Mouse (Mus musculus): ENCODE data around the gene Dnajc22. TPM values are rescaled to one million over a fixed set of nuclear protein-coding genes. Genes with fewer than 3 reads are reported as not detected.

Dnajc22 gene
- polyA plus RNA-seq, 1 experiment from 2014 or later, result 0.64 TPM

DNA sequence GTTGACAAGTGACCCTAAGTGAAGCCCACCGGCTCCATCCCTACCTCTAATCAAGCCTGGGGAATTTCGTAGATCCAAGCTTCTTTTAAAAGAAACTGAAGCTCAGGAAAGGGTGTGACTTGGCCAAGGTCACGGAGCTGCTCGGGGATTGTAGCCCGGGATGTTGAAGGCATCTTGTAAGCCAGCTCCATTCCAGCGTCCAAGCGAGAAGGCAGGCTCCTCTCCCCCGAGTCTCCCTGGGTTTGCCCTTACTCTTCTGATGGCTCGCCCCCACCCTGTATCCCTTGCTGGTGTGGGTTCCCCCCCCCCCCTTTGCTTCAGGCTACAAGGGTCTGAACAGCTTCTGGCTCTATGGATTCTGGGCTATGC, 5.5 kb downstream of the Dnajc22 start:
- peak overlapping the region; percentile 43 for H3K4me3 ChIP-seq (replicated peaks)
- 1% methylated on average over 9 of the region's 9 CpGs for WGBS
- no peak overlapping the region for H3K27ac ChIP-seq (replicated peaks)
- H3K36me3 ChIP-seq, result no peaks in the 10 kb centered on the region
- peak overlapping the region; percentile 74 for H3K4me2 ChIP-seq (replicated peaks)
- peaks cover 68% of the 10 kb centered on the region for H3K27me3 ChIP-seq
- H3K4me1 ChIP-seq, result peaks cover 48% of the 10 kb centered on the region
- no peak for ATAC-seq (ENCODE audit: insufficient number of reproducible peaks, low FRiP score, low TSS enrichment, low read depth)
- H3K9ac ChIP-seq, result no peak overlapping the region
- H3K9me3 ChIP-seq (replicated peaks), result no peaks in the 10 kb centered on the region

DNA sequence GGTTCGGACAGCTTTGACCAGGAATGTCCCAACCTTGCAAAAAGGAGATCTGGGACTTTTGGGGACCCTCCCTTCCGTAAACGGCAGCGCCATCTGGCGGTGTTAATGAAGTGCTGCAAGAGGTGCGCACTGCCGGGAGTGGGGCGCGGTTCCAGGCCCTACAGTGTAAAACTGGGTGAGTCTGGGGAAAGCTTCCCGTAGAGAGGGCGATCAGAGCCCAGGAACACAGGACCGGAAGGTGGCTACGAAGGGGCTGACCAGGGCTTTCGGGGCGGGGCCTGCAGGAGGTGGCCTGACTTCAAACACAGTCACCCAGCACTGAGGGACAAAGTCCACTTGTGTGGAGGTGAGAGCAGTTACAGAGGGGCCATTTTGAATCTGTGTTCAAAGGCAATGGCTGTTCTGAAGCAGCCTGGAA, 6.2 kb downstream of the Dnajc22 start:
- 1% methylated on average over 15 of the region's 15 CpGs for WGBS
- no peak for ATAC-seq (ENCODE audit: insufficient number of reproducible peaks, low FRiP score, low TSS enrichment, low read depth)
- Histone ChIP-seq H3K36me3 (no peaks in the 10 kb centered on the region), H3K4me1 (peaks cover 43% of the 10 kb centered on the region), H3K4me2 (replicated peaks) (peak overlapping the region; percentile 74), H3K27ac (replicated peaks) (no peak overlapping the region), H3K27me3 (peaks cover 62% of the 10 kb centered on the region), H3K9me3 (replicated peaks) (no peaks in the 10 kb centered on the region), H3K4me3 (replicated peaks) (peak overlapping the region; percentile 43; the same call in 1 of the 2 replicates), H3K9ac (no peak overlapping the region; the same call in 1 of the 2 replicates)

DNA sequence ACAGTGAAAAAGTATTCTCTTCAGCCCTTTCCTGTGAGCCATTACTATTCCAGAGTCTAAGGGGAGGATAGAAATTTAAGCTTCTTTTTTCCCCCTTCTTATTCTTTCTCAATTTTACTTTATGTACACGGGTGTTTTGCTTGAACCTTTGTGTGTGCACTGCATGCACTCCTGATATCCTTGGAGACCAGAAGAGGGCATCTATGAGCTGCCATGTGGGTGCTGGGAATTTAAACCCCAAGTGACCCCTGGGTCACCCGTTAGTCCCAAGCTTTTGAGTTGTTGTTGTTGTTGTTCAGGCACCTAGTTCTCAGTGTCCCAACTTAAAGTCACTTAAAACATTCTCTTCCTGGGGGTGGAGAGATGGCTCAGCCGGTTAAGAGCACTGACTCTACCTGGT, 7.0 kb downstream of the Dnajc22 start:
- H3K27ac ChIP-seq (replicated peaks), result no peak overlapping the region
- H3K4me1 ChIP-seq, result peaks cover 37% of the 10 kb centered on the region
- peaks cover 56% of the 10 kb centered on the region for H3K27me3 ChIP-seq
- no peaks in the 10 kb centered on the region for H3K9me3 ChIP-seq (replicated peaks)
- H3K4me3 ChIP-seq (replicated peaks), result no peak overlapping the region
- no peaks in the 10 kb centered on the region for H3K36me3 ChIP-seq
- 43% methylated on average over 3 of the region's 3 CpGs for WGBS
- ATAC-seq (ENCODE audit: insufficient number of reproducible peaks, low FRiP score, low TSS enrichment, low read depth), result no peak
- no peak overlapping the region for H3K9ac ChIP-seq
- H3K4me2 ChIP-seq (replicated peaks), result no peak overlapping the region

DNA sequence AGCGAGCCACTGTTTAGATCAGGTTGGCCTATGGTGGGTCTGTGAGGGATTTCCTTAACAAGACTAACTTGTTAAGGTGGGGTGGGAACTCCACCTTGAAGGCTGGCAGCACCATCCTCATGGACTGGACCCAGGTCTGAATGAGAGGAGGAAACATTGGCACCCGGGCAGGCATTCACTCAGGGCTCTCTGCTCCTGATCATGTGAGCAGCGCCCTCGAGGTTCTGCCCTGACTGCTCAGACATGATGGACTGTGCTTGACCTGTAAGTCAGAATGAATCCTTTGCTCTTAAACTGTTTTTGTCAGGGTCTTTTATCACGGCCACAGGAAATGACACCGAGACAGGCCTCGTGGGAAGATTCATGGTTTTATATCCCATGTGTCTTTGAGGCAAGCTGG, 12.3 kb downstream of the Dnajc22 start:
- peaks cover 6% of the 10 kb centered on the region for H3K27me3 ChIP-seq
- H3K9me3 ChIP-seq (replicated peaks), result no peaks in the 10 kb centered on the region
- no peak overlapping the region for H3K4me2 ChIP-seq (replicated peaks)
- no peak for ATAC-seq (ENCODE audit: insufficient number of reproducible peaks, low FRiP score, low TSS enrichment, low read depth)
- no peak overlapping the region for H3K4me3 ChIP-seq (replicated peaks)
- H3K36me3 ChIP-seq, result no peaks in the 10 kb centered on the region
- H3K27ac ChIP-seq (replicated peaks), result no peak overlapping the region
- no peak overlapping the region for H3K9ac ChIP-seq
- 64% methylated on average over 7 of the region's 7 CpGs for WGBS
- no peaks in the 10 kb centered on the region for H3K4me1 ChIP-seq

DNA sequence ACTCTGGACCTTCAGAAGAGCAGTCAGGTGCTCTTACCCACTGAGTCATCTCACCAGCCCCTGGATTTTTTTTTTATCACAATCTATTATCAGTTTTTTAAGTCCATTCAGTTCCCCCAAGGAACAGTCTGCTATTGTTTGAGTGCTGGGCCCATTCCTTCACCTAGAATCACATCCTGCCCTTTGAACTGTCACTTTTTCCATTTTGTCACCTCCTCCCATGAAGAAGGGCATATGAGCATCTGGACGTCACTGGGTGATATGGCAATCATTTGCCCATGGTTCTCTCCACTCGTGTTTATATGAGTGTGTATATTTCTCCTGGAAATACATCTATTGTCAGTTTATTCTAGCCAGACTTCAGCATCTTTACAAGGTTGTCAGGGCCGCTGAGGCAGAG, 14.9 kb downstream of the Dnajc22 start:
- no peaks in the 10 kb centered on the region for H3K27me3 ChIP-seq
- no peak for ATAC-seq (ENCODE audit: insufficient number of reproducible peaks, low FRiP score, low TSS enrichment, low read depth)
- H3K9ac ChIP-seq, result no peak overlapping the region
- WGBS, result 79% methylated on average over 3 of the region's 3 CpGs
- H3K9me3 ChIP-seq (replicated peaks), result no peaks in the 10 kb centered on the region
- H3K36me3 ChIP-seq, result no peaks in the 10 kb centered on the region
- no peak overlapping the region for H3K27ac ChIP-seq (replicated peaks)
- no peaks in the 10 kb centered on the region for H3K4me1 ChIP-seq
- H3K4me2 ChIP-seq (replicated peaks), result no peak overlapping the region
- H3K4me3 ChIP-seq (replicated peaks), result no peak overlapping the region

DNA sequence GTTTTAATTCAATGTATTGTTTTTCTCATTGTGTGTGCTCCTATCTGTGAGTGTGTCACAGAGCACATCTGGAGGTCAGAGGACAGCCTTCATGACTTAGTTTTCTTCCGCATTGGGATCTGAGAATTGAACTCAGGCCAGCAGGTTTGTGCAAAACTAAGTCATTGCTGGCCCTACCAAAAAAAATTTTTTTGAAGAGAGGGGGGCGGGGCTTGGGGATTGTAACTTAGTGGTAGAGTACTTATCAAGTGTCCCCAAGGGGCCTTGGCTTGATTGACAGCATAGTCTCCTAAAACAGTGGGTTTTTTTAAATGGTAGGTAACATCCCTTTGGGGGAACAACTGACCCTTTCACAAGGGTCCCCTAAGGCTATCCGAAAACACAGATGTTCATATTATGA, 18.2 kb downstream of the Dnajc22 start:
- H3K27ac ChIP-seq (replicated peaks), result no peak overlapping the region
- H3K36me3 ChIP-seq, result no peaks in the 10 kb centered on the region
- no peaks in the 10 kb centered on the region for H3K4me1 ChIP-seq
- ATAC-seq (ENCODE audit: insufficient number of reproducible peaks, low FRiP score, low TSS enrichment, low read depth), result no peak
- 86% methylated on average over 3 of the region's 3 CpGs for WGBS
- no peaks in the 10 kb centered on the region for H3K9me3 ChIP-seq (replicated peaks)
- H3K4me3 ChIP-seq (replicated peaks), result no peak overlapping the region
- H3K27me3 ChIP-seq, result no peaks in the 10 kb centered on the region
- no peak overlapping the region for H3K4me2 ChIP-seq (replicated peaks)
- H3K9ac ChIP-seq, result no peak overlapping the region

DNA sequence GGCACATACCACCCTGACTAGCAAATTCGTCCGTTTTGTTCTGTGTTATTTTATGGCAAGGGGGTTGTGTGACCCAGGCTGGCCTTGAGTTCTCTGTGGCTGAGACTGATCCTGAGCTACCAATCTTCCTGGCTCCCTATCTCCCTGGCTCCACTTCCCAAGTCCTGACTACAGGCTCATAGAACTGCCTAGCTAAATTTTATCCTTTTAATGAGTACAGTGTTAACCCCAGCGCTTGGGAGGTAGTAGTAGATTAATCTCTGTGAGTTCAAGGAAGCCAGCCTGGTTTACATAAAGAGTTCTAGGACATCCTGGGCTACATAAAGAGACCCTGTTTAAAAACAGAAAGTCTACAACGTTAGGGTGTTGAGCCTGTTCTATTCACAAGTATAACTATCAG, 18.8 kb downstream of the Dnajc22 start:
- no peak overlapping the region for H3K4me2 ChIP-seq (replicated peaks)
- H3K4me1 ChIP-seq, result no peaks in the 10 kb centered on the region
- no peak overlapping the region for H3K9ac ChIP-seq
- WGBS, result 49% methylated on average over 4 of the region's 4 CpGs
- no peak overlapping the region for H3K27ac ChIP-seq (replicated peaks)
- H3K36me3 ChIP-seq, result no peaks in the 10 kb centered on the region
- H3K9me3 ChIP-seq (replicated peaks), result no peaks in the 10 kb centered on the region
- no peak overlapping the region for H3K4me3 ChIP-seq (replicated peaks)
- H3K27me3 ChIP-seq, result no peaks in the 10 kb centered on the region
- ATAC-seq (ENCODE audit: insufficient number of reproducible peaks, low FRiP score, low TSS enrichment, low read depth), result no peak

DNA sequence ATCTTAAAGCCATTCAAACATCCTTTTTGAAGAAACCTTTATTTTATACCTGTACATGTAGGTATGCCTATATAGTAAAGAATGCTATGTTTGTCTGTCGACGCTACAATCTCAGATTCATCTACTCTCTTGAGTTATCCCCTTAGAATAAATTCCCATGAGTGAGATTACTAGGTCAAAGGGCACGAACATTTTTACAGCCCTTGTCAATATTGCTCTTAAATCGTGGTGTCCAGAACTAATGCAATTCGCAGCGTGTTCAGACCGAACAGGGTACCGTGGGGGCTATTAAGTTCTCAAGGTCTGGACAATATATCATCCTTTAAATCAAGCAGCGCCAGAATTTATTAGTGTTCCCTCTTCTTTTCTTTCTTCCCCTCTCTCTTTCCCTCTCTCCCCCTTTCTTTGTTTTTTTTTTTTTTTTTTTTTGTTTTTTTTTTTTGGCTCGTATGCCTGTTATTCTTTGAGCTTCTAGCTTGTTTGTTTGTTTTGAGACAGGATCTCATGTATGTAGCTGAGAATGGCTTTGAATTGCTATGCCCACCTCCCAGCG, 19.9 kb downstream of the Dnajc22 start:
- Histone ChIP-seq H3K27me3 (no peaks in the 10 kb centered on the region), H3K4me2 (replicated peaks) (0 out of 2 replicates have a peak overlapping the region, but pooled peaks have one; percentile 2), H3K9me3 (replicated peaks) (no peaks in the 10 kb centered on the region), H3K27ac (replicated peaks) (no peak overlapping the region), H3K36me3 (no peaks in the 10 kb centered on the region), H3K4me1 (no peaks in the 10 kb centered on the region), H3K9ac (no peak overlapping the region), H3K4me3 (replicated peaks) (no peak overlapping the region)
- 63% methylated on average over 11 of the region's 11 CpGs for WGBS
- no peak for ATAC-seq (ENCODE audit: insufficient number of reproducible peaks, low FRiP score, low TSS enrichment, low read depth)

DNA sequence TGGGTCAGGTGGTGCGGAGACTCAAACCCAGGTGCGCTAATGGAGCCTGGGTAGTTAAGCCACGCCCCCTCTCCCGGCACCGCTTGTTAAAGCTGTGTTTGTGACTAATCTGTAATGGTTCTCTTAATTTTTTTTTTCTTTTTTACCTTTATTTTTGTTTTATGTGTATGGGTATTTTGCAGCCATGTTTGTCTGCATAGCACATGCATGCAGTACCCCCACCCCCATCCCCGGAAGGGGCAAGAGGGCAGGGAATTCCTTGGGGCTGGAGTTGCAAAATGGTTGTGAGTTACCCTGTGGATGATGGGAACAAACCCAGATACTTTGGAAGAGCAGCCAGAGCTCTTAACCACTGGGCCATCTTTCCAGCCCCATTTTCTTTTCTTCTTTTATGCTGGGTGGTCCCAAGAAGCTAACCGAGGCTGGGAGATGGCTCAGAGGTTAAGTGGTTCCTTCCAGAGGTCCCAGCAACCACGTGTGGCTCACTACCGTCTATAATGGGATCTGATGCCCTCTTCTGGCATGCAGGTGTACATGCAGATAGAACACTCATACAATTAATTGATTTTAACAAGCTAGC, 20.5 kb downstream of the Dnajc22 start:
- no peak overlapping the region; the same call in 1 of the 2 replicates for H3K4me3 ChIP-seq (replicated peaks)
- no peaks in the 10 kb centered on the region for H3K9me3 ChIP-seq (replicated peaks)
- no peaks in the 10 kb centered on the region for H3K4me1 ChIP-seq
- H3K9ac ChIP-seq, result no peak overlapping the region
- no peaks in the 10 kb centered on the region for H3K36me3 ChIP-seq
- no peak overlapping the region for H3K27ac ChIP-seq (replicated peaks)
- H3K4me2 ChIP-seq (replicated peaks), result 0 out of 2 replicates have a peak overlapping the region, but pooled peaks have one; percentile 2
- ATAC-seq (ENCODE audit: insufficient number of reproducible peaks, low FRiP score, low TSS enrichment, low read depth), result no peak
- H3K27me3 ChIP-seq, result no peaks in the 10 kb centered on the region
- WGBS, result 10% methylated on average over 9 of the region's 9 CpGs

DNA sequence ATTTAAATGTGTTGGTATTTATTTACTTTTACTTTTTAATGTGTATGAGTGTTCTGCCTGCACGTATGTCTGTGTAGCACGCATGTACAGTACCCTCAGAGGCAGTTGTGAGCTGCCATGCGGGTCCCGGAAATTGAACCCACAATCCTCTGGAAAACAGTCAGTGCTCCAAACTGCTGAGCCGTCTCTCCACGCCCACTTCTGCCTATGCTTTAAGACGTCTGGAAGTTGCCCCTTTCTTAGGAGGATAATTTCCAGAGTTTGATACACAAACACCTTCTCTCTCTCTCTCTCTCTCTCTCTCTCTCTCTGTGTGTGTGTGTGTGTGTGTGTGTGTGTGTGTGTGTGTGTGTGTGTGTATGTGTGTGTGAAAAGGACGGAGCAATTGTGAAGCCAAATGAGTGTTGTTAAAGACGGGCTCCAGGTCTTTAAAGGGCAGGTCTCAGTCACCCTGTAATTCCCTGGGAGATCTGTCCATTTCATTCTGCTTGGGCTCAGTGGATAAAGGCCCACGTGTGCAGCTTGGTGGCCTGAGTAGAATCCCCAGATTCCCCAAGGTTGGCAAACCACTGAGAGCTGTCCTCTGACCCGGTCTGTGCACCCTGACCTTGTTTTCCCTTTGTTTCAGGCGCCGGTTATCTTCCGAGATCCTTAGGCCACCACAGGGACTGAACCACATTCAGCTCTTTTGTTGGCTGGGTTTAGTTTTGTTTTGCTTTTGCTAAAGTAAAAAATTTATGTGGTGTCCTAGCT, 21.5 kb downstream of the Dnajc22 start:
- no peaks in the 10 kb centered on the region for H3K4me1 ChIP-seq
- H3K9me3 ChIP-seq (replicated peaks), result no peaks in the 10 kb centered on the region
- no peak overlapping the region for H3K9ac ChIP-seq
- no peak overlapping the region for H3K27ac ChIP-seq (replicated peaks)
- no peak for ATAC-seq (ENCODE audit: insufficient number of reproducible peaks, low FRiP score, low TSS enrichment, low read depth)
- H3K36me3 ChIP-seq, result no peaks in the 10 kb centered on the region
- H3K4me3 ChIP-seq (replicated peaks), result no peak overlapping the region
- WGBS, result 55% methylated on average over 14 of the region's 14 CpGs
- H3K27me3 ChIP-seq, result no peaks in the 10 kb centered on the region
- H3K4me2 ChIP-seq (replicated peaks), result no peak overlapping the region

DNA sequence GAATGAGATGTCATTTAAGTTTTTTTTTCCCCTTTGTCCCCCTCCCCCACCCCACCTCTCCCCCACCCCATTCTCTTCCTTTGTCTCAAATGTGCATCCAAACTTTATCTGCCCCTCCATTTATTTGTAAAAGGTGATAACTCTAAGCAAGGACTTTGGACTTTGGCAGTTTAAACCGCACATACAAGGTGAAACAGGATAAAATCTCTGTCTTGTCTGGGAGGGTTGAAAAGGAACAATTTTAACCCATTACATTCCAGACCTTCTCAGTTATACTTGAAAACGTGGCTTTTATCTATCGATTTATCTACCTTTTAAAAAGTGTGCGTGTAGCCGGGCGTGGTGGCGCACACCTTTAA, 22.1 kb downstream of the Dnajc22 start:
- no peak overlapping the region for H3K9ac ChIP-seq
- 83% methylated on average over 7 of the region's 7 CpGs for WGBS
- H3K4me1 ChIP-seq, result no peaks in the 10 kb centered on the region
- no peak overlapping the region for H3K4me3 ChIP-seq (replicated peaks)
- H3K36me3 ChIP-seq, result no peaks in the 10 kb centered on the region
- ATAC-seq (ENCODE audit: insufficient number of reproducible peaks, low FRiP score, low TSS enrichment, low read depth), result no peak
- H3K27me3 ChIP-seq, result no peaks in the 10 kb centered on the region
- no peak overlapping the region for H3K4me2 ChIP-seq (replicated peaks)
- no peak overlapping the region for H3K27ac ChIP-seq (replicated peaks)
- no peaks in the 10 kb centered on the region for H3K9me3 ChIP-seq (replicated peaks)

Measured in embryonic facial prominence, embryonic 15.5 days (tissue).